Mouse (Mus musculus): ENCODE results near the gene Gjb5. TPM values are rescaled to one million over a fixed set of nuclear protein-coding genes. Genes with fewer than 3 reads are reported as not detected.

The Gjb5 gene
- polyA plus RNA-seq, 1 experiment from 2014 or later, result 0.60 TPM

DNA sequence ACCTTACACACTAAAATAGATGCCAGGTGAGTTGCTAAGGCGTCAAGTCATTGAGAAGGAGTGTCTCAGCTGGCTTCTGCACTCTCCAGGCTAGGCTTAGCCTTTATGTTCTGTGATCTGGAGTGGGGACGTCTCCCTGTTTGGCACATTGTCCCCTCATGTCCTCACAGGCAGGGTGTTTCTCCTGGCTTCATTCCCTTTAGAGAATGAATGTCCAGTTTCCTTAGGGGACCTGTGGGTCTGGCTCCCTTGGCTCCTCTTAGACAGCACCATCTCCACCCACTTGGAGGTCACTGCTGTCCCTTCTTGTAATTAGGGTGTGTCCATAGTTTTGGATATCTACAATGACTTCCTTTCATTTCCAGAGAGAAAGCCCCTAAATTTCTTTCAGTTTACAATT, 51.1 kb downstream of the Gjb5 start:
- Histone ChIP-seq H3K4me3 (ENCODE audit: low read length) (no peak overlapping the region), H3K4me1 (ENCODE audit: control insufficient read depth, insufficient read depth, low read length) (no peaks in the 10 kb centered on the region), H3K36me3 (ENCODE audit: control insufficient read depth, insufficient read depth) (no peaks in the 10 kb centered on the region), H3K9me3 (replicated peaks; ENCODE audit: control insufficient read depth, low read length) (no peaks in the 10 kb centered on the region), H3K27me3 (ENCODE audit: control insufficient read depth, insufficient read depth, low read length) (peaks cover 3% of the 10 kb centered on the region; the same call in 1 of the 2 replicates), H3K9ac (ENCODE audit: low read length) (no peak overlapping the region), H3K4me2 (ENCODE audit: low read depth, low read length) (no peak overlapping the region), H3K27ac (ENCODE audit: low read length) (no peak overlapping the region)
- WGBS, result 38% methylated on average over 2 of the region's 2 CpGs
- no peak for ATAC-seq (replicated peaks; ENCODE audit: extremely low read depth, insufficient read depth, low FRiP score)

Other genes starting within 250 kb of the Gjb5 start
- 14.2 and 14.4 TPM in 2 replicates for gene Tmem35b, start 234.5 kb downstream of the Gjb5 start, polyA plus RNA-seq (2015; fragmentation: Nextera tagmentation; extraction: Ambion mirVana)
- gene Dlgap3, start 189.0 kb downstream of the Gjb5 start, polyA plus RNA-seq (2015; fragmentation: Nextera tagmentation; extraction: Ambion mirVana), result 0.39 and 0.45 TPM in 2 replicates
- 67.2 and 69.3 TPM in 2 replicates for gene Smim12, start 114.4 kb downstream of the Gjb5 start, polyA plus RNA-seq (2015; fragmentation: Nextera tagmentation; extraction: Ambion mirVana)
- 32.3 and 33.3 TPM in 2 replicates for gene Gja4, start 44.1 kb downstream of the Gjb5 start, polyA plus RNA-seq (2015; fragmentation: Nextera tagmentation; extraction: Ambion mirVana)
- 0.17 and 0.35 TPM in 2 replicates for gene Gjb3, start 27.3 kb downstream of the Gjb5 start, polyA plus RNA-seq (2015; fragmentation: Nextera tagmentation; extraction: Ambion mirVana)
- gene Gjb4, start 4.1 kb downstream of the Gjb5 start, polyA plus RNA-seq (2015; fragmentation: Nextera tagmentation; extraction: Ambion mirVana), result 0.09 and 0.10 TPM in 2 replicates

Data from heart, embryonic 16.5 days (tissue).